In genomic region chr4:124618599-124618998, GRCm38 (mm10) we compare ENCODE assay signal across 14 mouse cellular contexts. TPM values are rescaled to one million over a fixed set of nuclear protein-coding genes. Genes with fewer than 3 reads are reported as not detected.
DNase-seq lines count a peak whose midpoint lies in the region; ATAC-seq and TF ChIP-seq lines count a peak whose summit lies in the region.
"Had no signal": no experiment of that assay in that cellular context is flagged by ENCODE, and none has a peak within 500 bp of the region (broad histone marks: within the 10 kb centered on the region; RNA-seq: fewer than 3 reads in every experiment).

No protein-coding gene starts in this region.

- ATAC-seq in hindbrain, postnatal 0 days = no peak
- ATAC-seq in embryonic facial prominence, embryonic 12.5 days (ENCODE audit: insufficient number of reproducible peaks, insufficient read depth, low FRiP score, low TSS enrichment) = no peak
- no peak for ATAC-seq in forebrain, embryonic 14.5 days
- no peak for ATAC-seq in midbrain, embryonic 15.5 days (replicated peaks)

- H3K36me3 ChIP-seq in hindbrain, embryonic 10.5 days = no peaks in the 10 kb centered on the region
- no peaks in the 10 kb centered on the region for H3K36me3 ChIP-seq in hindbrain, postnatal 0 days (ENCODE audit: insufficient read depth, low read length)
- H3K36me3 ChIP-seq in embryonic facial prominence, embryonic 12.5 days = no peaks in the 10 kb centered on the region
- no peaks in the 10 kb centered on the region for H3K36me3 ChIP-seq in forebrain, embryonic 14.5 days (ENCODE audit: control insufficient read depth, insufficient read depth, low read length)
- H3K36me3 ChIP-seq in midbrain, embryonic 15.5 days (replicated peaks) = no peaks in the 10 kb centered on the region

- H3K4me3 ChIP-seq in hindbrain, embryonic 10.5 days = peak overlapping the region; percentile 18
- no peak overlapping the region for H3K4me3 ChIP-seq in hindbrain, postnatal 0 days (ENCODE audit: low read length)
- no peak overlapping the region for H3K4me3 ChIP-seq in embryonic facial prominence, embryonic 12.5 days
- H3K4me3 ChIP-seq in forebrain, embryonic 14.5 days (ENCODE audit: low read depth, low read length) = no peak overlapping the region
- H3K4me3 ChIP-seq in midbrain, embryonic 15.5 days = no peak overlapping the region

- TF ChIP-seq CTCF in hindbrain, postnatal 0 days (IDR thresholded peaks at IDR 0.05; ENCODE audit: low read depth) = no peak

- H3K9ac ChIP-seq in hindbrain, postnatal 0 days (replicated peaks; ENCODE audit: low read length) = no peak overlapping the region
- H3K9ac ChIP-seq in embryonic facial prominence, embryonic 12.5 days = no peak overlapping the region
- peak overlapping the region; percentile 40; the same call in 1 of the 2 replicates for H3K9ac ChIP-seq in forebrain, embryonic 14.5 days (ENCODE audit: low read length)
- H3K9ac ChIP-seq in midbrain, embryonic 15.5 days = no peak overlapping the region
- H3K9ac ChIP-seq: lung, embryonic 14.5 days had no signal

- no peaks in the 10 kb centered on the region for H3K9me3 ChIP-seq in hindbrain, embryonic 10.5 days
- no peaks in the 10 kb centered on the region for H3K9me3 ChIP-seq in hindbrain, postnatal 0 days (ENCODE audit: low read length)
- H3K9me3 ChIP-seq in embryonic facial prominence, embryonic 12.5 days = no peaks in the 10 kb centered on the region
- no peaks in the 10 kb centered on the region for H3K9me3 ChIP-seq in forebrain, embryonic 14.5 days (replicated peaks; ENCODE audit: control insufficient read depth, low read length)
- no peaks in the 10 kb centered on the region for H3K9me3 ChIP-seq in midbrain, embryonic 15.5 days

- peak overlapping the region; percentile 77 for H3K27ac ChIP-seq in hindbrain, embryonic 10.5 days
- H3K27ac ChIP-seq in hindbrain, postnatal 0 days = no peak overlapping the region
- H3K27ac ChIP-seq in embryonic facial prominence, embryonic 12.5 days = no peak overlapping the region
- 0 out of 2 replicates have a peak overlapping the region, but pooled peaks have one; percentile 27 for H3K27ac ChIP-seq in forebrain, embryonic 14.5 days (ENCODE audit: low read depth, low read length)
- peak overlapping the region; percentile 51; the same call in 1 of the 2 replicates for H3K27ac ChIP-seq in midbrain, embryonic 15.5 days

- H3K27me3 ChIP-seq in hindbrain, embryonic 10.5 days (ENCODE audit: insufficient read depth, poor library complexity, severe bottlenecking) = peaks cover 49% of the 10 kb centered on the region
- H3K27me3 ChIP-seq in hindbrain, postnatal 0 days (ENCODE audit: insufficient read depth, low read length) = no peaks in the 10 kb centered on the region
- 0 out of 2 replicates have a peak, but pooled peaks cover 5% of the 10 kb centered on the region for H3K27me3 ChIP-seq in embryonic facial prominence, embryonic 12.5 days
- no peaks in the 10 kb centered on the region for H3K27me3 ChIP-seq in forebrain, embryonic 14.5 days (replicated peaks; ENCODE audit: control insufficient read depth, insufficient read depth, low read length)
- H3K27me3 ChIP-seq in midbrain, embryonic 15.5 days (replicated peaks) = no peaks in the 10 kb centered on the region

- H3K4me1 ChIP-seq in hindbrain, embryonic 10.5 days (replicated peaks) = peaks cover 57% of the 10 kb centered on the region
- 0 out of 2 replicates have a peak, but pooled peaks cover 3% of the 10 kb centered on the region for H3K4me1 ChIP-seq in hindbrain, postnatal 0 days (ENCODE audit: insufficient read depth, low read length)
- H3K4me1 ChIP-seq in embryonic facial prominence, embryonic 12.5 days = peaks cover 20% of the 10 kb centered on the region
- peaks cover 10% of the 10 kb centered on the region for H3K4me1 ChIP-seq in forebrain, embryonic 14.5 days (ENCODE audit: control insufficient read depth, insufficient read depth, low read length)
- H3K4me1 ChIP-seq in midbrain, embryonic 15.5 days = peaks cover 40% of the 10 kb centered on the region

- DNase-seq in hindbrain, embryonic 10.5 days (ENCODE audit: low spot score) = peak; percentile 45
- no peak for DNase-seq in hindbrain, postnatal 0 days (ENCODE audit: low spot score)
- DNase-seq in forebrain, embryonic 14.5 days (ENCODE audit: low spot score) = no peak
- no peak for DNase-seq in gastrocnemius, postnatal 10 days
- DNase-seq in spleen, postnatal 36 days (ENCODE audit: low spot score in 2 of 2) = no peak
- DNase-seq: adrenal gland, postnatal 25 days; cerebellum, adult 11 months; embryo, embryonic 11 days; kidney, postnatal 4 days; lung, embryonic 14.5 days had no signal

- no peak overlapping the region for H3K4me2 ChIP-seq in hindbrain, postnatal 0 days (ENCODE audit: low read depth, low read length)
- peak overlapping the region; percentile 32 for H3K4me2 ChIP-seq in embryonic facial prominence, embryonic 12.5 days (replicated peaks)
- H3K4me2 ChIP-seq in forebrain, embryonic 14.5 days (ENCODE audit: low read length) = 0 out of 2 replicates have a peak overlapping the region, but pooled peaks have one; percentile 12
- H3K4me2 ChIP-seq in midbrain, embryonic 15.5 days = peak overlapping the region; percentile 23; the same call in 1 of the 2 replicates
- H3K4me2 ChIP-seq: lung, embryonic 14.5 days had no signal

- WGBS in hindbrain, embryonic 10.5 days = 10% methylated on average over 16 of the region's 16 CpGs
- WGBS in hindbrain, postnatal 0 days = 13% methylated on average over 16 of the region's 16 CpGs
- WGBS in embryonic facial prominence, embryonic 12.5 days = 10% methylated on average over 16 of the region's 16 CpGs
- WGBS in forebrain, embryonic 14.5 days = 11% methylated on average over 16 of the region's 16 CpGs
- WGBS in midbrain, embryonic 15.5 days = 7% methylated on average over 16 of the region's 16 CpGs

RNA-seq across cellular contexts. Expression of gene 3100002H09Rik, which starts 8.0 kb away (rescaled TPM):
- polyA plus RNA-seq in hindbrain, embryonic 10.5 days (2016; fragmentation: Nextera tagmentation; extraction: Ambion mirVana) = 0.25 TPM in 1 of 2 replicates, not detected in the other
- 0.26 TPM in 1 of 2 replicates, not detected in the other for total RNA-seq in hindbrain, postnatal 0 days (2014; rRNA removed)
- 0.23 TPM in 1 of 2 replicates, not detected in the other for polyA plus RNA-seq in hindbrain, postnatal 0 days (2015; fragmentation: Nextera tagmentation; extraction: Ambion mirVana)
- polyA plus RNA-seq in embryonic facial prominence, embryonic 12.5 days (2016; fragmentation: Nextera tagmentation; extraction: Ambion mirVana) = 0.36 TPM in 1 of 2 replicates, not detected in the other
- polyA plus RNA-seq in forebrain, embryonic 14.5 days (2014; fragmentation: Nextera tagmentation; extraction: Ambion mirVana) = not detected in 2 replicates
- 0.98 and 1.3 TPM in 2 replicates for polyA plus RNA-seq in midbrain, embryonic 15.5 days (2015; fragmentation: Nextera tagmentation; extraction: Ambion mirVana)
- total RNA-seq in gastrocnemius, postnatal 10 days (2021) = not detected
- total RNA-seq: adrenal gland, postnatal 25 days; hematopoietic stem cell, adult 5-6 weeks had no signal
- polyA plus RNA-seq: limb, embryonic 11.5 days; lung, embryonic 14.5 days had no signal

RNA-seq across cellular contexts. Expression of gene Pou3f1, which starts 38.0 kb away (rescaled TPM):
- 5.2 and 12.9 TPM in 2 replicates for polyA plus RNA-seq in hindbrain, embryonic 10.5 days (2016; fragmentation: Nextera tagmentation; extraction: Ambion mirVana)
- 4.8 and 7.0 TPM in 2 replicates for total RNA-seq in hindbrain, postnatal 0 days (2014; rRNA removed)
- 4.1 and 6.3 TPM in 2 replicates for polyA plus RNA-seq in hindbrain, postnatal 0 days (2015; fragmentation: Nextera tagmentation; extraction: Ambion mirVana)
- polyA plus RNA-seq in embryonic facial prominence, embryonic 12.5 days (2016; fragmentation: Nextera tagmentation; extraction: Ambion mirVana) = 2.9 and 3.6 TPM in 2 replicates
- polyA plus RNA-seq in forebrain, embryonic 14.5 days (2014; fragmentation: Nextera tagmentation; extraction: Ambion mirVana) = 14.8 and 15.3 TPM in 2 replicates
- polyA plus RNA-seq in midbrain, embryonic 15.5 days (2015; fragmentation: Nextera tagmentation; extraction: Ambion mirVana) = 16.8 and 22.6 TPM in 2 replicates
- total RNA-seq in gastrocnemius, postnatal 10 days (2021) = 1 to 10 TPM; 2.8 to 2.9 TPM
- total RNA-seq: adrenal gland, postnatal 25 days; hematopoietic stem cell, adult 5-6 weeks had no signal

Comparison
In these comparisons a context has a peak if more than half of its experiments do, and no peak if none do; other contexts are left out.
1. H3K27ac ChIP-seq: peak in hindbrain, embryonic 10.5 days (single experiment), forebrain, embryonic 14.5 days (single experiment) and midbrain, embryonic 15.5 days (single experiment); none in hindbrain, postnatal 0 days (single experiment) and embryonic facial prominence, embryonic 12.5 days (single experiment).